Mouse (Mus musculus) ES-Bruce4 (cell line): ENCODE data around the gene Tpra1. TPM values are rescaled to one million over a fixed set of nuclear protein-coding genes. Genes with fewer than 3 reads are reported as not detected.
A peak's percentile ranks its signal among the peaks of the same experiment; 100 is the strongest.

ENCODE experiments used
- H3K27ac ChIP-seq: 2 replicates; pipeline ENCODE4 v1.5.1; 2012; ENCODE audit warnings: low read length, inconsistent platforms; ENCODE audit not compliant: insufficient read depth
- H3K27me3 ChIP-seq: 2 replicates; pipeline ENCODE4 v1.6.1; 2012; ENCODE audit warnings: mild to moderate bottlenecking, low read length, inconsistent platforms; ENCODE audit not compliant: control insufficient read depth, poor library complexity, insufficient read depth, severe bottlenecking
- H3K36me3 ChIP-seq: 2 replicates; pipeline ENCODE4 v1.6.1; 2012; ENCODE audit warnings: inconsistent platforms, mild to moderate bottlenecking, low read length, moderate library complexity; ENCODE audit not compliant: control insufficient read depth, poor library complexity, insufficient read depth, severe bottlenecking
- H3K4me1 ChIP-seq: one replicate; pipeline ENCODE4 v1.8.1; 2011; ENCODE audit warnings: low read length; ENCODE audit not compliant: control insufficient read depth, insufficient read depth
- H3K4me3 ChIP-seq: 2 replicates; pipeline ENCODE4 v1.5.1; 2011; ENCODE audit warnings: low read depth, mild to moderate bottlenecking, low read length
- H3K9ac ChIP-seq: 2 replicates; pipeline ENCODE4 v1.6.1; 2012; ENCODE audit warnings: low read depth, mild to moderate bottlenecking, inconsistent platforms; ENCODE audit not compliant: poor library complexity, severe bottlenecking
- H3K9me3 ChIP-seq: replicated peaks from 2 replicates; pipeline ENCODE4 v1.6.1; 2012; ENCODE audit warnings: mild to moderate bottlenecking, low read length, inconsistent platforms; ENCODE audit not compliant: control insufficient read depth, poor library complexity, insufficient read depth, severe bottlenecking
- CTCF ChIP-seq: IDR thresholded peaks from one replicate; pipeline ENCODE4 v1.8.1; 2011; ENCODE audit warnings: low read depth, low read length
- EP300 ChIP-seq: IDR thresholded peaks from 2 replicates; pipeline ENCODE4 v1.6.1; 2011; ENCODE audit warnings: low read depth, low read length; ENCODE audit not compliant: insufficient read depth
- POLR2A ChIP-seq: IDR thresholded peaks from one replicate; pipeline ENCODE4 v1.8.1; 2011; ENCODE audit warnings: low read length; ENCODE audit not compliant: insufficient read depth
- polyA plus RNA-seq: library from polyadenylated mRNA; stranded (reverse); fragments of >200 nt; gene quantifications from 2 replicates; pipeline ENCODE4 v1.2.4, GENCODE M21; 2011; ENCODE audit warnings: low read depth; ENCODE audit not compliant: missing spikeins, insufficient read depth, insufficient read length

The Tpra1 gene
- polyA plus RNA-seq, 1 experiment: 17.4 TPM

- H3K4me3 ChIP-seq: no peak overlapping the region
- TF ChIP-seq EP300 (no peak), CTCF (no peak), POLR2A (no peak)
- H3K36me3 ChIP-seq: no peaks in the 10 kb centered on the region
- no peak overlapping the region for H3K9ac ChIP-seq
- H3K9me3 ChIP-seq: no peaks in the 10 kb centered on the region
- H3K27ac ChIP-seq: no peak overlapping the region
- H3K4me1 ChIP-seq: peaks cover 2% of the 10 kb centered on the region
- H3K27me3 ChIP-seq: peaks cover 1% of the 10 kb centered on the region; the same call in 1 of the 2 replicates
Measured at GRCm38 (mm10) chr6:88957801-88958211, 55.8 kb downstream of the Tpra1 start.

DNA sequence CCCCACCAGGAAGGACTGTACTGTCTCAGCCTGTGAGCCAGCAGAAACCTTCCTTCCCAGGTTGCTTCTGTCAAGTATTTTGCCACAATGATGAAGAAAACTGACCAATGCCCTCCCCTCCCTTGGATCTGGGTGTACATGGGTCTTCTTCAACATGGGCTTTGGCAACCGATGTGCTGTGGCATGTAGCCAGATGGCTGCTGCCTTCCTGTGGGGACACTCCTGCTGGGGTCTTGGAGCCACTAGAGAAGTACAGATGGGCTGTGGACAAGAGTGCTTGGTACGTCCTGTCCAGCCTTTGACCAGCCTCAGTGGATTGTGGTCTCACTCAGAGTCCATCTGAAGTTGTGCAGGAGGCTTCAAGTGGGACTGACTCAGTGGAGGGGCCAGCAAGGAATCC is 56.3 kb downstream of the Tpra1 start:
- no peak overlapping the region for H3K4me3 ChIP-seq

DNA sequence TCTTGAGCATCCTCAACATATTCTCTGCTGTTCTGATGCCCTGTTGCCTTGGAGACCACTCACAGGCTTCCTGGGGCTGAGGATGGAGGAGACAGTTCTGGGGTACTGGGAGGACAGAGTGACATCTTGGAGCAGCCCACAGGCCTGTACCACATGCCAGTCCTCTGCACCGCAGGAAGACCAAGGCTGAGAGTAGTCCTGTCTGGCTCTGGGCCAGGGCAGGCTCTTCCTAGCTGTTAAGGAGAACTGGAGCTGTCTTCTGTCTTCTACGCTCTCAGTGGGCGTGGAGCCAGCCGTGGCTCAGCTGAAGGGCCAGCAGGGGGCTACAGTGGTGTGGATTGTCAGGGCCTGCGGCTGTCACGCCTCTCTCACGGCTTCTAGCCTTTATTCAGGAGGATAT is 57.8 kb downstream of the Tpra1 start:
- Histone ChIP-seq H3K4me3 (no peak overlapping the region), H3K4me1 (peaks cover 4% of the 10 kb centered on the region), H3K27ac (no peak overlapping the region), H3K36me3 (no peaks in the 10 kb centered on the region), H3K9me3 (no peaks in the 10 kb centered on the region), H3K27me3 (no peaks in the 10 kb centered on the region), H3K9ac (no peak overlapping the region)
- TF ChIP-seq POLR2A (no peak), CTCF (peak; percentile 19), EP300 (no peak)

More for the DNA sequence above, 56.3 kb downstream of the Tpra1 start:
- no peak overlapping the region for H3K9ac ChIP-seq
- peaks cover 2% of the 10 kb centered on the region for H3K4me1 ChIP-seq
- no peaks in the 10 kb centered on the region for H3K9me3 ChIP-seq
- H3K27me3 ChIP-seq: peaks cover 1% of the 10 kb centered on the region; the same call in 1 of the 2 replicates
- no peaks in the 10 kb centered on the region for H3K36me3 ChIP-seq
- no peak for TF ChIP-seq CTCF
- TF ChIP-seq POLR2A: no peak
- no peak for TF ChIP-seq EP300
- no peak overlapping the region for H3K27ac ChIP-seq

GRCm38 (mm10) chr6:88960941-88961340 is 58.9 kb downstream of the Tpra1 start:
- peaks cover 4% of the 10 kb centered on the region for H3K4me1 ChIP-seq
- no peak overlapping the region for H3K9ac ChIP-seq
- H3K4me3 ChIP-seq: no peak overlapping the region
- H3K9me3 ChIP-seq: no peaks in the 10 kb centered on the region
- no peak overlapping the region for H3K27ac ChIP-seq
- TF ChIP-seq EP300: no peak
- TF ChIP-seq POLR2A: no peak
- TF ChIP-seq CTCF: no peak
- no peaks in the 10 kb centered on the region for H3K36me3 ChIP-seq
- no peaks in the 10 kb centered on the region for H3K27me3 ChIP-seq

Other genes starting within 250 kb of the Tpra1 start
- gene Mgll, start 177.8 kb upstream of the Tpra1 start, polyA plus RNA-seq: 2.9 and 3.4 TPM in 2 replicates
- 16.7 and 18.3 TPM in 2 replicates for gene Abtb1, start 60.3 kb upstream of the Tpra1 start, polyA plus RNA-seq
- 0.81 and 1.2 TPM in 2 replicates for gene Podxl2, start 27.2 kb upstream of the Tpra1 start, polyA plus RNA-seq
- gene Mcm2, start 3.5 kb upstream of the Tpra1 start, polyA plus RNA-seq: 117 and 120 TPM in 2 replicates